Mouse (Mus musculus) gastrocnemius, postnatal 4 days (tissue): ENCODE measurements around the gene Coq4. TPM values are rescaled to one million over a fixed set of nuclear protein-coding genes. Genes with fewer than 3 reads are reported as not detected.
A peak's percentile ranks its signal among the peaks of the same experiment; 100 is the strongest.
"Not testable (repeated sequence)": the region's sequence is repeated elsewhere in the genome, so short reads cannot be mapped to it uniquely, and the experiment has no call there.

Source experiments
- DNase-seq, 2 experiments: peaks; one replicate each; pipeline ENCODE4 v3.0.0; 2021 to 2022; ENCODE audit warnings: low spot score in 2 of 2, mixed read lengths in 2 of 2
- long read RNA-seq, 2 experiments: library from polyadenylated mRNA; stranded (forward); transcript quantifications; one replicate each; pipeline ENCODE4 v2.0.0; 2021
- total RNA-seq, 2 experiments: library from RNA; stranded (reverse); gene quantifications; 2 replicates each; pipeline ENCODE4 v1.2.3; 2021

Coq4 gene
- 1 to 10 TPM; 8.1 to 9.7 TPM for total RNA-seq
- long read RNA-seq, experiment 1, transcript Coq4-201 (7 exons, 1,991 nt) = major isoform, 9 of 12 reads
- long read RNA-seq, experiment 1, partial matches to known transcripts = 0 of 12 reads
- long read RNA-seq, experiment 1, other reads (novel, unspliced or antisense) = 3 of 12 reads
- long read RNA-seq, experiment 2, transcript Coq4-201 (7 exons, 1,991 nt) = major isoform, 7 of 9 reads
- long read RNA-seq, experiment 2, partial matches to known transcripts = 0 of 9 reads
- long read RNA-seq, experiment 2, other reads (novel, unspliced or antisense) = 2 of 9 reads

DNA sequence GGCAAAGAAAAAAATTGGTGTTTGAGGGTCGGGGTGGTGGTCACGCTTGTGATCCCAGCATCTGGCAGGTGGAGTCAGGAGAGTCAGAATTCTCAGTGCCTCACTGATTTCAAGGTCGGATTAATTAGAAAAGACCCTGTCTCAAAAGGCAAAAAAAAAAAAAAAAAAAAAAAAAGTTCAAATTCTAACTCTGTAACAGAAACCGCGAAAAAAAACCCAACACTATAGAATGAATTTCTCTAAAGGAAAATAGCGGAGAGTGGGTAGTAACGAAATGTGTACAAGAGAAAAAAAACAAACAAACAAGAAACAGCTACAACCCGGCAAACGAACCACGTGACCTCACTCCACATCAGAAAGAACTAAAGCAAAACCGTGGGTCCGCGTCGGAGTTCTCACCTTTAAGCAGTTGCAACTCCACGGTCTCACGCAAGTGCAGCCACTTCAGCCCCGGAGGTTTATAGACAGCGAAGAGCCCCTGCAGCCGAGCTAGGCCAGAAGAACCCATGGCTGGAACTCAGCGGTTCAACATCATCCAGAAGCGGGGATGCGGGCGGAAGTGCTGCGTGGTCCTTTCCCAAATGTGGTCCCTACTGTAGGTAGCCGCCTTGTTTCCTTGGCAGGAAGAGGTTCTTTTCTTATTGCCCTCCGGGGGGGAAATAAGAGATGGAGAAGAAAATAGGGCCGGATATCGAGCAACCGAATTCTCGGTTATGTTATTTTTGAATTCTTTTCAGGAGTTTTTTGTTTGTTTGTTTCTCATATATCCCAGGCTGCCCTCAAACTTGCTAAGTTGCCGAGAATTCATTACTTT is at the start of gene Coq4:
Coq4 (plus strand) TSS at position 390 of the 814 bp plus-strand sequence.
- DNase-seq = peak; percentile 68 to 86

GRCm38 (mm10) chr2:29738799-29739198 is 48.5 kb upstream of the Coq4 start:
- DNase-seq = no peak

- no peak for DNase-seq
Observed at GRCm38 (mm10) chr2:29739368-29739767, 47.9 kb upstream of the Coq4 start.

- no peak for DNase-seq
Observed at GRCm38 (mm10) chr2:29741207-29741606, 46.1 kb upstream of the Coq4 start.

- no peak for DNase-seq
Observed at GRCm38 (mm10) chr2:29744256-29744655, 43.0 kb upstream of the Coq4 start.

- no peak for DNase-seq
Observed at GRCm38 (mm10) chr2:29747188-29747782, 40.0 kb upstream of the Coq4 start.

DNA sequence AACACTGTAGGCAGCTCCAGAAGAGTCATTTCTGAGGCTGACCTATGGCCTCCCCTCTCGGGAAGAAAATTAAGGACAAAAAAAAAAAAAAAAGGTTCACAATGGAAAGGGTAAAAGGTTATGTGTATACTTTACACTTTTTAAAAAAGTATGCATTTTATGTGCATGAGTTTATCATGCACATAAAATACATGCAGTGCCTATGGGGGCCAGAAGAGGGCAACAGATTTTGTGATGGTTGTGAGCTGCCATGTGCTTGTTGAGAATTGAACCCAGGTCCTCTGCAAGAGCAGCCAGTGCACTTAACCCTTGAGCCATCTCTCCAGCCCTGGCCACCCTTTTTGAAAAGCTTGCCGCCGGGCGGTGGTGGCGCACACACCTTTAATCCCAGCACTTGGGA is 39.4 kb upstream of the Coq4 start:
- DNase-seq = no peak

DNA sequence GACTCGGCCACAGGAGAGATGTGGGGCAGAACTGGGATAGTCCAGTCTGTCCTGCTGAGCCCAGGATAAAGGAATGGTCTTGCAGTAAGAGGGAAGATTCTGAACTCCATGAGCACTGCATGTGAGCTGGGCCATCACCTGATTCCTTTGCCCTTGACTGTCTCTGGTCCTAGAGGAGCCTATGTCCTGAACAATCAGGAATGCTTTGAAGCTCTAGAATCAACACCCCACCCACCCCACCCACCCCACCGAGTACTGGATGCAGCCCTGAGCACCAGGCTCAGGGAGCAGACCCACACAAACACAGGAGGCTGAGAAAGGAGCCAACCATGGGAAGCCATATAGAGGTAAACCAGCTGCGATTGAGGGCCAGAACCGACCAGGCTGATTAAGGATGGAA is 38.8 kb upstream of the Coq4 start:
- no peak for DNase-seq

DNA sequence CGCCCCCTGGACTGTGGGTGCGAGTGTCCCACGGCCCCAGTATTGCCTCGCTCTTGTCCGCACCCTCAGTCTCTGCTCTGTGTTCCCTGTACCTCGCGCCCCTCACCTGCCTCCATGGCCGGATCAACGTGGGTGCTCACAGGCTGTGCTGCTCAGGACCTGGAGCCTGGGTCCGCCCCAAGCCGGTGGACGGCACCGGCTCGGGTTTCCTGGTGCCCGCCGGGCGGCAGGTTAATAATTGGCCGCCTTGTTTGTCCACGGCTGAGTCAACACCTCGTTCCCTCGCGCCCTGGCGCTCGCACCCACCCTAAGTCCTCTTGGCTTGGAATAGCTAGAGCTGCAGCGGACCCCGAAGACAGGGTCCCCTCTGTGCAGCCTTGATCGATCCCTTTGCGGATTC is 35.8 kb upstream of the Coq4 start, which contains the start of gene Gm13420:
Gm13420 (minus strand) TSS at position 189 of the 400 bp plus-strand sequence.
- no peak for DNase-seq

GRCm38 (mm10) chr2:29752397-29752796 is 34.9 kb upstream of the Coq4 start:
- no peak for DNase-seq

- DNase-seq = no peak
Observed at GRCm38 (mm10) chr2:29755693-29756092, 31.6 kb upstream of the Coq4 start.

GRCm38 (mm10) chr2:29764831-29765230 is 22.5 kb upstream of the Coq4 start:
- peak in 1 of 2 experiments; percentile 55 for DNase-seq

DNA sequence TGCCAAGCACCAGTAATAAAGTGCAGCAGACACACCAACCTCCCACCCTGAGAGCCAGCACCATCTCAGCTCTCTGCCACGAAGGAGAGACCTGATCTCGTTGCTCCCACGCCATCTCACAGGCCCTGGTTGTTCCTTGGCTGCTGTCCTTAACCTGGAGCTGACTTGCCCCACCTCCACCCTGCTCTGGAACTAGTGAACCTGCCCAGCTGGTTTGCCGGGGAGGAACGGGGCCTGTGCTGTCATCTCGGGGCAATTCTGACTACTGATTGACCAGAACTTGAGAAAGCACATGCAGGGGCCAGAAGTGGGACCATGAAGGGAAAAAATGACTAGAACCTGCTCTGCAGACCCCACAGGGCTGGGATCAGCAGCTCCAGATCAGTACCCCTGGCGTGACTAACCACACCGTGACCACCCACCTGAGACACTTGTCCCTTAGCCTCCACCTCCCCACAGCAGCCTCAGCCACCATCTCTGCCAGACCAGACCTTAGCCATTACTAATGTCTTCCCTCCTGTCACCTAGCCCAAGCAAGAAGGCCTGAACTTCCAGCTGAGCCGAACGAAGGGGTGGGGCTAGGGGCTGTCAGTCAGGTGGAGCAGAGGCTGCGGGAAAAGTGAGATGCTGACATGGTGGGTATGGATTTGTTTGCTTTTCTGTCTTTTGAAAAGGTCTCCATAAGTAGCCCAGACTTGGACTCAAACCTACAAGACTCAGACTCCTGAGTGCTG is 19.1 kb upstream of the Coq4 start:
- no peak for DNase-seq

DNA sequence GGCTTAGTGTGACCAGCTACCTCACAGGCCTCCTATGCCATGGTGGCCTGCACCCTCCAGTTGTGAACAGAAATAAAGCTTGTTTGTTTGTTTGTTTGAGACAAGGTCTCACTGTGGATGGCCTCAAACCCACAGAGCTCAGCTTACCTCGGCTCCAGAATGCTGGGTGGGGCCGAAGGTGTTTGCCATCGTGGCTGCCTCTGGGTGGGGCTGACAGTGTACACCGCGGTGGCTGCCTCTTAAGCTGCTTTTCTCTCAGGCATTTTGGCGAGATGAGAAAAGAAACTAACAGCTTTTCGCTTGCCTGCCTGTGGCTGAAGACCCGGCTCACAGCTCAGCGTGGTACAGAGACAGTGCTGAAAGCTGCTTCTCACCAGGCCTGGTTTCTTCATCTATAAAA is 18.4 kb upstream of the Coq4 start:
- DNase-seq = no peak

- DNase-seq = no peak
Observed at GRCm38 (mm10) chr2:29770162-29770561, 17.1 kb upstream of the Coq4 start.

- DNase-seq = no peak
Observed at GRCm38 (mm10) chr2:29771611-29772461, 15.5 kb upstream of the Coq4 start.

DNA sequence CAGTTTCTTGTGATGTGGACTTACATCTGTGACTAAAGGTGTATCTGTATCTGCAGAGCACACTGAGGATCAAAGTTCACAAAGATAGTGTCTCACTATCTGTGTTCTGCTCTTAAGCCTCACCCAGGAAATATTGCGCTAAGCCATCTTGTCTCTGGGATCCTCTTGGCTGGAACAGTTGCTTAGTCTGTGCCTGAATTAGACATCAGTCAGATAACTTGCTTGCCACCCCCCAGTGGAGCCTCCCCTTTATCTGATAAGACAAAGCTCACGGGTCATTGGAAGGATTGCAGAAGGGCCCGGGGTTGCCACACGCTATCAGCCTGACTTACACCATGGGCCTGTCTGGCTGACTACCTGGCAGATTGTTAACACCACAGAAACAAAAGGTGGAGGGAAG is 14.0 kb upstream of the Coq4 start:
- no peak for DNase-seq

- not testable (repeated sequence) for DNase-seq
Observed at GRCm38 (mm10) chr2:29781256-29781655, 6.0 kb upstream of the Coq4 start.

DNA sequence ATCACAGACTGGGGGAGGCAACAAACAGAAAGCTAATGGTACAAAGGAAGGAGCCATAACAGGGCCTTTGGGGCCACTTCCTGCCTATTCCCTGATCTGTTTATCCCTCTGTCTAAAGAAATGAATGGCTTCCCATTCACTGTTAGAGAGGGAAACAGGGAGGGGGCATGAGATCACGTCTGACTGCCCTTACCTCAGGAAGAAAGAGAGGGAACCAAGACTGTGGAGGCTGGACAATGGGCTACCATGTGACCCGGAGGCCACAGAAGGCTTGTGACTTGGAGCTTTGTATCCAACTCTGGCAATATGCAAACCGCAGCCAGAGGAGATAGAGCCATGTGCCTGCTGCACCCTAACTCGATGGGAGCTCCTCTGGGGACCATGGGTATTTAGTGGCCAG is 3.0 kb upstream of the Coq4 start:
- no peak for DNase-seq

- peak in 1 of 2 experiments; percentile 76 for DNase-seq
Observed at GRCm38 (mm10) chr2:29787937-29788681, 816 bp downstream of the Coq4 start, which contains the start of gene Trub2. TSS of gene Trub2 (minus strand) at chr2:29788502.
